Mouse (Mus musculus) heart, adult 2 months (tissue): ENCODE measurements at regions not wholly inside any gene's neighbourhood (a gene's known extent, or its start where the extent isn't known, plus 50 kb on each side); places are given as distances from the start of the nearest gene placed in this dataset.

Experiments used
- DNase-seq, 2 experiments: peaks; one replicate each; pipeline ENCODE4 v3.0.0; 2021
- H3K27ac ChIP-seq: fragments of 200-600 bp; 2 replicates; pipeline ENCODE4 v1.8.1; 2022
- H3K27me3 ChIP-seq: fragments of 200-500 bp; 2 replicates; pipeline ENCODE4 v1.6.1; 2012; ENCODE audit warnings: mild to moderate bottlenecking, low read length, inconsistent platforms, mixed read lengths; ENCODE audit not compliant: control insufficient read depth, insufficient read depth
- H3K36me3 ChIP-seq: fragments of 200-500 bp; 2 replicates; pipeline ENCODE4 v1.6.1; 2012; ENCODE audit warnings: low read length, inconsistent platforms; ENCODE audit not compliant: control insufficient read depth, insufficient read depth
- H3K4me1 ChIP-seq: fragments of 200-500 bp; 2 replicates; pipeline ENCODE4 v1.6.1; 2011; ENCODE audit warnings: low read length; ENCODE audit not compliant: control insufficient read depth, insufficient read depth
- H3K4me3 ChIP-seq: fragments of 200-600 bp; 2 replicates; pipeline ENCODE4 v1.8.1; 2022
- H3K79me2 ChIP-seq: fragments of 200-500 bp; replicated peaks from 2 replicates; pipeline ENCODE4 v1.6.1; 2012; ENCODE audit warnings: mild to moderate bottlenecking, inconsistent platforms, low read length, moderate library complexity, mixed read lengths; ENCODE audit not compliant: control insufficient read depth, insufficient read depth
- H3K9ac ChIP-seq: fragments of 200-500 bp; 2 replicates; pipeline ENCODE4 v1.6.1; 2012; ENCODE audit warnings: low read depth, mild to moderate bottlenecking, control low read depth, inconsistent platforms, low read length, mixed read lengths
- CTCF ChIP-seq: fragments of 200-600 bp; IDR thresholded peaks from 2 replicates; pipeline ENCODE4 v1.8.1; 2022; ENCODE audit warnings: antibody characterized with exemption, mild to moderate bottlenecking, moderate library complexity
- EP300 ChIP-seq: fragments of 200-500 bp; IDR thresholded peaks from 2 replicates; pipeline ENCODE4 v1.6.1; 2011; ENCODE audit warnings: low read depth, low read length, control low read depth; ENCODE audit not compliant: insufficient read depth
- POLR2A ChIP-seq: fragments of 200-500 bp; IDR thresholded peaks from 2 replicates; pipeline ENCODE4 v1.6.1; 2011; ENCODE audit warnings: mild to moderate bottlenecking, low read depth, low read length, control low read depth; ENCODE audit not compliant: insufficient read depth
- WGBS: fragments of 180-500 bp; shearing (Covaris S2); methylation state at CpG from one replicate; pipeline ENCODE4 v1.1.7; 2018; 5-methylcytosine and 5-hydroxymethylcytosine counted together
- intact Hi-C: fragments of 180-260 bp; cut with DNase I; formaldehyde crosslinking; loops from one replicate; pipeline ENCODE4 v1.15.1; 2025

DNA sequence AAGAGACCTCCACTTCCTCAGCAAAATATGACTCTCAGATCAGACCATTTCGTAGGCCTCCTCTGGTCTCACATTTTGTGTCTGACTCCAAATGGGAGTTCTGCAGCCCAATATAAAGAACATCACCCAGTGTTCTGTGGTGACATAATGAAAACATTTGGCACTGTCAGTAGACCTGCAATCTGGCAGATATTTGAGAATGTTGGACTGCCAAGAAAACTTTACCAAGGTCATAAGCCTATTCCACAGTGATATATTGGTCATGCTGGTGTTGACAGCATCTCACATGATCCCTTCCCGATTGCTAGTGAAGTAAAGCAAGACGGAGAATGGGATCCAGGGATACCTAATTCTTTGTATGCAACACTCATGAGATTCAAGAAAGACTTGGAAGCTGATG lies 271.2 kb downstream of the Fgf10 start:
- H3K4me1 ChIP-seq, result no peaks in the 10 kb centered on the region
- H3K79me2 ChIP-seq, result no peaks in the 10 kb centered on the region
- no peaks in the 10 kb centered on the region for H3K36me3 ChIP-seq
- WGBS, result 46% methylated on average over 3 of the region's 3 CpGs
- no peak overlapping the region for H3K4me3 ChIP-seq
- H3K27ac ChIP-seq, result no peak overlapping the region
- DNase-seq, result peak; percentile 13 to 21
- TF ChIP-seq EP300 (no peak), POLR2A (no peak), CTCF (no peak)
- no peak overlapping the region for H3K9ac ChIP-seq
- intact Hi-C loops, result no loop called here
- no peaks in the 10 kb centered on the region for H3K27me3 ChIP-seq

DNA sequence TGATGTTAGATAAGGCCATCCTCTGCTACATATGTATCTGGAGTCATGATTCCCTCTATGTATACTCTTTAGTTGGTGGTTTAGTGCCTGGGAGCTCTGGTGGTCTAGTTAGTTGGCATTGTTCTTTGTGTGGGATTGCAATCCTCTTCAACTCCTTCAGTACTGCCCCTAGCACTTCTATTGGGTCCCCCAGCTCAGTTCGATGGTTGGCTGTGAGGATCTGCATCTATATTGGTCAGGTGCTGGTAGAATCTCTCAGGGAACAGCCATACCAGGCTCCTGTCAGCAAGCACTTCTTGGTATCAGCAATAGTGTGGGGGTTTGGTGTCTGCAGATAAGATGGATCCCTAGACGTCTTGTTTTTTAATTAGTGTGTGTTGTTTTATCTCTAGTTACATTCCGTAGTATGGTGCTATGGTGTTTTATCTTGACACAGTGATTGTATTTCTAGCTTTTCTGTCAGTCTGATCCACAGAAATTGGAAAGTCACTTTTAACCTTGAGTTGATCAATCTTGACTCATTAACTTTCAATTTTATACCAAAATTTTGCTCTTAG lies 296.6 kb downstream of the Fgf10 start:
- WGBS, result 21% methylated on average over 3 of the region's 3 CpGs
- intact Hi-C loops, result no loop called here
- Histone ChIP-seq H3K36me3 (no peaks in the 10 kb centered on the region), H3K4me1 (no peaks in the 10 kb centered on the region), H3K4me3 (no peak overlapping the region), H3K27ac (no peak overlapping the region), H3K79me2 (no peaks in the 10 kb centered on the region), H3K27me3 (no peaks in the 10 kb centered on the region), H3K9ac (no peak overlapping the region)
- no peak for DNase-seq
- TF ChIP-seq POLR2A (no peak), EP300 (no peak), CTCF (no peak)

DNA sequence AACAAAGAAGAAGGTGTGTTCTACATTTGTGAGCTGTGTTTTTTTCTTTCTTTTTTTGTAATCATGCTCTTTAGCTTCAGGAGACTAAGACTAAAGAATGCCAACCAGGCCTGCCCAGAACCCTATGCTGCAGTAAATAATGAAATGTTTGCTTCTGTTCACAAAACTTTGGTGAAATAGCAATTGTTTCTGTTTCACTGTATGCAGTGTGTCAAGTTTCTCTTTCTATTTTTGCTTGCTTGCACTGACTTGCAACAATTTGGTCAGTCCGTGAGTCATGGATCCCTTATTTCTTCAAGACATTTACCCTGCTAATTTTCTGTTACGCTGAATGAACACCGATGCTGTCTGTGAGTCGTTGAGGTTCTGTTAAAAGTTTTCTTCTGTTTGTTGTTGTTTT lies 298.1 kb downstream of the Fgf10 start:
- Histone ChIP-seq H3K36me3 (no peaks in the 10 kb centered on the region), H3K27ac (no peak overlapping the region), H3K27me3 (no peaks in the 10 kb centered on the region), H3K9ac (no peak overlapping the region), H3K4me3 (no peak overlapping the region), H3K79me2 (no peaks in the 10 kb centered on the region), H3K4me1 (no peaks in the 10 kb centered on the region)
- WGBS, result 66% methylated on average over 4 of the region's 4 CpGs
- intact Hi-C loops, result no loop called here
- TF ChIP-seq CTCF, result no peak
- no peak for TF ChIP-seq POLR2A
- TF ChIP-seq EP300, result no peak
- DNase-seq, result no peak

DNA sequence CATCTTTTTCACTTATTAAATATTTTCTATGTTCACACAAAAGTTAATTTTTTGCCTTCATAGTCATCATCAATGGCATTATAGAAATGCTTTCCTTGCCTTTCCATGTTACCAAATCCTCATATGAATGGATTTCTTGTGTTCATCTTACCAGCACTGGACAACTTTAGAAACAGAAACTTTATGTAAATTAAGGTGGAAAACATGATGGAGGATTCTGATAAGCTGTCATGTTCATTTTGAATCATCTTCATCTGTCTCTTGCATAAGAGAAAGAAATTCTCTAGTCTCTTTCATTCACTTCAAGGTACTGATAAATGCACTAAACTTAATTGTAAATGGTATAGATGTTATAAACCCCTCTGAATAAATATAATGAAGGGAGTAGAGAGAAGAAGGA lies 305.4 kb downstream of the Fgf10 start:
- no peak for DNase-seq
- no peak overlapping the region for H3K9ac ChIP-seq
- TF ChIP-seq EP300 (no peak), POLR2A (no peak), CTCF (no peak)
- intact Hi-C loops, result no loop called here
- no peaks in the 10 kb centered on the region for H3K27me3 ChIP-seq
- no peak overlapping the region for H3K27ac ChIP-seq
- no peaks in the 10 kb centered on the region for H3K79me2 ChIP-seq
- no peaks in the 10 kb centered on the region for H3K4me1 ChIP-seq
- H3K36me3 ChIP-seq, result no peaks in the 10 kb centered on the region
- no peak overlapping the region for H3K4me3 ChIP-seq

DNA sequence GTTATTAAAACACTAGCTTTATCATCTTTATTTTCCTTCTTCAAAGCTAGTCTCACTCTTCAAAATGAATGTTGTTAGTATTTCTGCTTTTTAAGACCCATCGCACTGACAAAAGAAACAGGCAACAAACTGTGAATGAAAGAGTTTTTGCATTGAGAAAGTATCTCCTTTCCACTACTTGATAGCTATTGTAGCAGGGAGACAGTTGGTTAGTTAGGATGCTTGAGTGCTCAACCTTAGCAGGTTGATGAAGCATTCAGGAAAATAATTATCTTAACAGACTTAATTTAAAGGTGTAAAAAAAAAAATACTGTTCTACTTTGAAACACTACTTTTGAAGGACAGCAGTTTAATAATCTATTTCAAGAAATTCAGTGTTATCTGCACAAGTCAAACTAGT lies 305.9 kb downstream of the Fgf10 start:
- Histone ChIP-seq H3K27me3 (no peaks in the 10 kb centered on the region), H3K36me3 (no peaks in the 10 kb centered on the region), H3K9ac (no peak overlapping the region), H3K4me1 (no peaks in the 10 kb centered on the region), H3K4me3 (no peak overlapping the region), H3K79me2 (no peaks in the 10 kb centered on the region), H3K27ac (no peak overlapping the region)
- 85% methylated on average over 1 of the region's 1 CpGs for WGBS
- TF ChIP-seq CTCF, result no peak
- TF ChIP-seq EP300, result no peak
- TF ChIP-seq POLR2A, result no peak
- DNase-seq, result no peak
- intact Hi-C loops, result no loop called here

DNA sequence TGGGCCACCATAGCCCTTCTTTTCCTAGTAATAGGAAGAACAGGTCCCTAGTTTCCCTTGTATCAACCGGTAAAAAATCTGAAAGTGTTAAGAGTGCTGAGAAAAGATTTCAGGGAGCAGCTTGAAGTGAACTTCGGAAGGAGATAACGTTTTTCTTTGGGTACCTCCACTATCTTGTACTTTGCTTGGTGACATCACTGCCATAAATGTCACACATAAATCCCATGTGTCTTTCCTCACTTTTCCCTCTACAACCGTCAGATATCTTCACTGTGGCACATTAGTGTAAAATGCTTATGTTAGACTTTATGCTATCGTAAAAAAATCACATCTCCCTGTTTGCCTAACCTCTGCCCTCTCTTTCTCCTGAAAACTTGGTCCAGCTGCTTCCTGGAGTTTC lies 309.9 kb downstream of the Fgf10 start:
- H3K9ac ChIP-seq, result no peak overlapping the region
- WGBS, result 45% methylated on average over 5 of the region's 5 CpGs
- no peak overlapping the region for H3K27ac ChIP-seq
- no peaks in the 10 kb centered on the region for H3K79me2 ChIP-seq
- TF ChIP-seq POLR2A, result no peak
- TF ChIP-seq CTCF, result no peak
- no peak for TF ChIP-seq EP300
- intact Hi-C loops, result no loop called here
- DNase-seq, result no peak
- H3K4me3 ChIP-seq, result no peak overlapping the region
- no peaks in the 10 kb centered on the region for H3K36me3 ChIP-seq
- no peaks in the 10 kb centered on the region for H3K27me3 ChIP-seq
- no peaks in the 10 kb centered on the region for H3K4me1 ChIP-seq
